Comparison of ENCODE assay signal across 28 mouse cellular contexts in genomic region chr16:10761182-10761581, GRCm38 (mm10). TPM values are rescaled to one million over a fixed set of nuclear protein-coding genes. Genes with fewer than 3 reads are reported as not detected.
DNase-seq lines count a peak whose midpoint lies in the region; ATAC-seq and TF ChIP-seq lines count a peak whose summit lies in the region.
"Had no signal": no experiment of that assay in that cellular context is flagged by ENCODE, and none has a peak within 500 bp of the region (broad histone marks: within the 10 kb centered on the region; RNA-seq: fewer than 3 reads in every experiment).

No protein-coding gene starts in this region.

- TF ChIP-seq RAD21 in CH12.LX (IDR thresholded peaks at IDR 0.05; ENCODE audit: low read depth, low read length): no peak

- TF ChIP-seq CTCF in lung, postnatal 0 days (IDR thresholded peaks at IDR 0.05): no peak
- no peak for TF ChIP-seq CTCF in CH12.LX (conservative IDR thresholded peaks at IDR 0.05 in 1 of 2, IDR thresholded peaks at IDR 0.05 in 1 of 2; ENCODE audit: low read depth in 2 of 2, low read length in 2 of 2)
- TF ChIP-seq CTCF in cerebellum, adult 2 months (IDR thresholded peaks at IDR 0.05; ENCODE audit: borderline replicate concordance, insufficient read depth, low read depth, low read length): no peak

- in situ Hi-C loops in CH12.LX (cut with MboI; ENCODE audit: low pct_ligation_motif_present, low pct_unique_long_range_greater_than_20kb, low sequenced_read_pairs): no loop called here

- no peaks in the 10 kb centered on the region for H3K27me3 ChIP-seq in lung, postnatal 0 days (replicated peaks; ENCODE audit: insufficient read depth, low read length)
- no peaks in the 10 kb centered on the region for H3K27me3 ChIP-seq in CH12.LX (replicated peaks)
- no peaks in the 10 kb centered on the region for H3K27me3 ChIP-seq in cerebellum, adult 2 months (ENCODE audit: control insufficient read depth, insufficient read depth, low read length)

- H3K9me3 ChIP-seq in lung, postnatal 0 days (ENCODE audit: low read length): no peaks in the 10 kb centered on the region
- H3K9me3 ChIP-seq in CH12.LX (replicated peaks; ENCODE audit: low read length): no peaks in the 10 kb centered on the region
- H3K9me3 ChIP-seq: embryonic facial prominence, embryonic 10.5 days; heart, embryonic 15.5 days; intestine, embryonic 15.5 days had no signal

- DNase-seq in heart, adult 11 months: peak; percentile 97
- DNase-seq in heart, postnatal 14 days: no peak
- peak; percentile 19 for DNase-seq in lung, postnatal 0 days (ENCODE audit: low spot score)
- no peak for DNase-seq in lung, postnatal 4 days
- no peak for DNase-seq in CH12.LX (ENCODE audit: extremely low read depth)
- peak; percentile 41 for DNase-seq in heart, postnatal 4 days
- DNase-seq in cerebellum, adult 2 months: no peak
- DNase-seq: adrenal gland, postnatal 36 days; cerebellum, adult 11-12 months; cerebellum, postnatal 25 days; gastrocnemius, postnatal 36 days; kidney, adult 9 months; kidney, postnatal 4 days; layer of hippocampus, adult 9-11 months; lung, adult 18-20 months; thymus, adult 2 months had no signal

- H3K4me3 ChIP-seq in lung, postnatal 0 days (ENCODE audit: low read depth, low read length): no peak overlapping the region
- H3K4me3 ChIP-seq in CH12.LX (replicated peaks in 1 of 3; ENCODE audit: low read depth in 2 of 3, low read length in 2 of 3, poor library complexity in 1 of 3): peak overlapping the region in 2 of 3 experiments; percentile 7 to 18
- H3K4me3 ChIP-seq in cerebellum, adult 2 months (replicated peaks; ENCODE audit: insufficient read depth, low read depth, low read length): no peak overlapping the region
- H3K4me3 ChIP-seq: embryonic facial prominence, embryonic 10.5 days; heart, embryonic 15.5 days; intestine, embryonic 15.5 days; left cerebral cortex, adult 2 months had no signal

- dilution Hi-C loops in CH12.LX (cut with MboI; ENCODE audit: extremely low pct_ligation_motif_present, extremely low pct_unique_long_range_greater_than_20kb, low sequenced_read_pairs): no loop called here

- no peak overlapping the region for H3K9ac ChIP-seq in lung, postnatal 0 days (replicated peaks; ENCODE audit: low read depth)
- no peak overlapping the region for H3K9ac ChIP-seq in CH12.LX (ENCODE audit: insufficient read depth, low read depth)
- H3K9ac ChIP-seq: heart, embryonic 15.5 days; hindbrain, embryonic 14.5 days; intestine, embryonic 15.5 days had no signal

- no peaks in the 10 kb centered on the region for H3K79me2 ChIP-seq in CH12.LX (replicated peaks; ENCODE audit: control insufficient read depth, extremely low read depth, insufficient read depth, poor library complexity, severe bottlenecking)

- no peaks in the 10 kb centered on the region for H3K36me3 ChIP-seq in lung, postnatal 0 days (ENCODE audit: insufficient read depth, low read length)
- no peaks in the 10 kb centered on the region for H3K36me3 ChIP-seq in CH12.LX (replicated peaks in 1 of 2; ENCODE audit: control insufficient read depth in 1 of 2, insufficient read depth in 1 of 2, low read length in 1 of 2)
- H3K36me3 ChIP-seq: embryonic facial prominence, embryonic 10.5 days; heart, embryonic 15.5 days; intestine, embryonic 15.5 days had no signal

- intact Hi-C loops in heart, postnatal 14 days (cut with DNase I): no loop called here

- H3K4me2 ChIP-seq in lung, postnatal 0 days (replicated peaks; ENCODE audit: low read depth, low read length): no peak overlapping the region
- H3K4me2 ChIP-seq in CH12.LX (ENCODE audit: insufficient read depth, low read depth, poor library complexity, severe bottlenecking): no peak overlapping the region
- H3K4me2 ChIP-seq: heart, embryonic 15.5 days; hindbrain, embryonic 14.5 days; intestine, embryonic 15.5 days; liver, embryonic 11.5 days had no signal

- peaks cover 3% of the 10 kb centered on the region; the same call in 1 of the 2 replicates for H3K4me1 ChIP-seq in lung, postnatal 0 days (ENCODE audit: insufficient read depth, low read depth, low read length)
- peaks cover 31 to 52% of the 10 kb centered on the region in 2 experiments for H3K4me1 ChIP-seq in CH12.LX (ENCODE audit: control insufficient read depth in 1 of 2, insufficient read depth in 2 of 2)
- no peaks in the 10 kb centered on the region for H3K4me1 ChIP-seq in cerebellum, adult 2 months (ENCODE audit: control insufficient read depth, insufficient read depth, low read length)

- no peak for TF ChIP-seq POLR2A in CH12.LX (IDR thresholded peaks at IDR 0.05; ENCODE audit: low read depth, low read length)
- TF ChIP-seq POLR2A in cerebellum, adult 2 months (IDR thresholded peaks at IDR 0.05; ENCODE audit: borderline replicate concordance, insufficient read depth, low read length): no peak

- WGBS in lung, postnatal 0 days: 76% methylated on average over 8 of the region's 8 CpGs
- whole genome bisulfite sequencing in cerebellum, adult 2 months: 65% methylated on average over 8 of the region's 8 CpGs

- peak; percentile 36 for ATAC-seq in lung, postnatal 0 days
- ATAC-seq: intestine, embryonic 15.5 days had no signal

- no peak for TF ChIP-seq EP300 in lung, postnatal 0 days (IDR thresholded peaks at IDR 0.05)
- TF ChIP-seq EP300 in CH12.LX (IDR thresholded peaks at IDR 0.05; ENCODE audit: low read length): no peak

- no peak overlapping the region for H3K27ac ChIP-seq in lung, postnatal 0 days (ENCODE audit: low read length)
- H3K27ac ChIP-seq in CH12.LX (ENCODE audit: insufficient read depth, low read depth): no peak overlapping the region
- H3K27ac ChIP-seq in cerebellum, adult 2 months (ENCODE audit: insufficient read depth, low read length): no peak overlapping the region
- H3K27ac ChIP-seq: embryonic facial prominence, embryonic 10.5 days; heart, embryonic 15.5 days; hindbrain, embryonic 14.5 days; intestine, embryonic 15.5 days; left cerebral cortex, adult 2 months had no signal

TF ChIP-seq in CH12.LX, 34 proteins besides CTCF, POLR2A, EP300 and RAD21:
- TF ChIP-seq USF1 (IDR thresholded peaks at IDR 0.05; ENCODE audit: low read depth, low read length): no peak
- TF ChIP-seq GABPA (IDR thresholded peaks at IDR 0.05; ENCODE audit: insufficient replicate concordance, low read depth, low read length): no peak
- no peak for TF ChIP-seq ELF1 (IDR thresholded peaks at IDR 0.05; ENCODE audit: low read depth, low read length)
- no peak for TF ChIP-seq MXI1 (IDR thresholded peaks at IDR 0.05; ENCODE audit: low read depth, low read length)
- no peak for TF ChIP-seq USF2 (conservative IDR thresholded peaks at IDR 0.05; ENCODE audit: low read depth, low read length)
- TF ChIP-seq E2F4 (IDR thresholded peaks at IDR 0.05; ENCODE audit: insufficient replicate concordance, low read depth, low read length): no peak
- 0 out of 2 replicates have a peak, but pooled peaks have one; percentile 10 for TF ChIP-seq ETS1 (conservative IDR thresholded peaks at IDR 0.05; ENCODE audit: low read depth, low read length)
- TF ChIP-seq ZC3H11A (IDR thresholded peaks at IDR 0.05; ENCODE audit: low read depth, low read length): no peak
- 0 out of 2 replicates have a peak, but pooled peaks have one; percentile 10 for TF ChIP-seq NRF1 (IDR thresholded peaks at IDR 0.05; ENCODE audit: low read depth, low read length)
TF ChIP-seq in CH12.LX: peak in this region for 2.

RNA-seq across cellular contexts. Expression of gene Socs1, which starts 24.2 kb away (rescaled TPM):
- total RNA-seq in heart, postnatal 14 days (2021): 1 to 10 TPM in 1 of 2 experiments, under 1 TPM in 1; 0.84 to 1.9 TPM
- polyA plus RNA-seq in lung, postnatal 0 days (2015; fragmentation: Nextera tagmentation; extraction: Ambion mirVana): 9.0 and 13.4 TPM in 2 replicates
- total RNA-seq in CH12.LX (2012; rRNA removed) (26.1 and 29.1 TPM in 2 replicates), CH12.LX (2014; rRNA removed) (17.3 and 18.8 TPM in 2 replicates)
- 23.0 and 27.6 TPM in 2 replicates for polyA plus RNA-seq in CH12.LX (2012; ENCODE audit: insufficient read length, low read depth)
- total RNA-seq in heart, postnatal 4 days (2021): 1 to 10 TPM; 1.6 TPM
- polyA plus RNA-seq in cerebellum, adult 2 months (2012; rRNA removed): 1.1 and 1.3 TPM in 2 replicates

RNA-seq across cellular contexts. Expression of gene Tnp2, which starts 27.3 kb away (rescaled TPM):
- total RNA-seq in heart, postnatal 14 days (2021): not detected
- not detected in 2 replicates for polyA plus RNA-seq in lung, postnatal 0 days (2015; fragmentation: Nextera tagmentation; extraction: Ambion mirVana)
- total RNA-seq in CH12.LX (2012; rRNA removed) (0.25 TPM in 1 of 2 replicates, not detected in the other), CH12.LX (2014; rRNA removed) (not detected in 2 replicates)
- polyA plus RNA-seq in CH12.LX (2012; ENCODE audit: insufficient read length, low read depth): 0.43 TPM in 1 of 2 replicates, not detected in the other
- not detected for total RNA-seq in heart, postnatal 4 days (2021)
- not detected in 2 replicates for polyA plus RNA-seq in cerebellum, adult 2 months (2012; rRNA removed)
- total RNA-seq: adrenal gland, postnatal 36 days; left cerebral cortex, adult 2 months; megakaryocyte progenitor cell, adult 5-6 weeks; midbrain, postnatal 0 days; neutrophil, adult 5-6 weeks had no signal
- polyA plus RNA-seq: embryonic facial prominence, embryonic 10.5 days; forebrain, embryonic 11.5 days; heart, embryonic 15.5 days; hindbrain, embryonic 14.5 days; intestine, embryonic 15.5 days; limb, embryonic 11.5 days; liver, embryonic 11.5 days; midbrain, postnatal 0 days; stomach, embryonic 16.5 days had no signal

RNA-seq across cellular contexts. Expression of gene Prm3, which starts 29.5 kb away (rescaled TPM):
- total RNA-seq in heart, postnatal 14 days (2021): not detected
- not detected in 2 replicates for polyA plus RNA-seq in lung, postnatal 0 days (2015; fragmentation: Nextera tagmentation; extraction: Ambion mirVana)
- not detected in 2 replicates for total RNA-seq in CH12.LX (2012; rRNA removed)
- total RNA-seq in CH12.LX (2014; rRNA removed): not detected in 2 replicates
- polyA plus RNA-seq in CH12.LX (2012; ENCODE audit: insufficient read length, low read depth): not detected in 2 replicates
- not detected for total RNA-seq in heart, postnatal 4 days (2021)
- polyA plus RNA-seq in cerebellum, adult 2 months (2012; rRNA removed): not detected in 2 replicates
- total RNA-seq: adrenal gland, postnatal 36 days; gastrocnemius, postnatal 36 days; left cerebral cortex, adult 2 months; megakaryocyte progenitor cell, adult 5-6 weeks; midbrain, postnatal 0 days; neutrophil, adult 5-6 weeks had no signal
- polyA plus RNA-seq: embryonic facial prominence, embryonic 10.5 days; forebrain, embryonic 11.5 days; heart, embryonic 15.5 days; hindbrain, embryonic 14.5 days; intestine, embryonic 15.5 days; limb, embryonic 11.5 days; liver, embryonic 11.5 days; midbrain, postnatal 0 days; stomach, embryonic 16.5 days; thymus, adult 2 months had no signal

RNA-seq across cellular contexts. Expression of gene Prm2, which starts 34.8 kb away (rescaled TPM):
- not detected for total RNA-seq in heart, postnatal 14 days (2021)
- not detected in 2 replicates for polyA plus RNA-seq in lung, postnatal 0 days (2015; fragmentation: Nextera tagmentation; extraction: Ambion mirVana)
- total RNA-seq in CH12.LX (2012; rRNA removed) (not detected in 2 replicates), CH12.LX (2014; rRNA removed) (not detected in 2 replicates)
- not detected in 2 replicates for polyA plus RNA-seq in CH12.LX (2012; ENCODE audit: insufficient read length, low read depth)
- total RNA-seq in heart, postnatal 4 days (2021): not detected
- not detected in 2 replicates for polyA plus RNA-seq in cerebellum, adult 2 months (2012; rRNA removed)
- total RNA-seq: adrenal gland, postnatal 36 days; gastrocnemius, postnatal 36 days; left cerebral cortex, adult 2 months; megakaryocyte progenitor cell, adult 5-6 weeks; midbrain, postnatal 0 days; neutrophil, adult 5-6 weeks had no signal
- polyA plus RNA-seq: embryonic facial prominence, embryonic 10.5 days; forebrain, embryonic 11.5 days; heart, embryonic 15.5 days; hindbrain, embryonic 14.5 days; intestine, embryonic 15.5 days; limb, embryonic 11.5 days; liver, embryonic 11.5 days; midbrain, postnatal 0 days; stomach, embryonic 16.5 days had no signal

RNA-seq across cellular contexts. Expression of gene Prm1, which starts 44.5 kb away (rescaled TPM):
- not detected for total RNA-seq in heart, postnatal 14 days (2021)
- not detected in 2 replicates for polyA plus RNA-seq in lung, postnatal 0 days (2015; fragmentation: Nextera tagmentation; extraction: Ambion mirVana)
- total RNA-seq in CH12.LX (2012; rRNA removed): not detected in 2 replicates
- not detected in 2 replicates for total RNA-seq in CH12.LX (2014; rRNA removed)
- not detected in 2 replicates for polyA plus RNA-seq in CH12.LX (2012; ENCODE audit: insufficient read length, low read depth)
- total RNA-seq in heart, postnatal 4 days (2021): not detected
- not detected in 2 replicates for polyA plus RNA-seq in cerebellum, adult 2 months (2012; rRNA removed)
- total RNA-seq: adrenal gland, postnatal 36 days; gastrocnemius, postnatal 36 days; left cerebral cortex, adult 2 months; megakaryocyte progenitor cell, adult 5-6 weeks; midbrain, postnatal 0 days; neutrophil, adult 5-6 weeks had no signal
- polyA plus RNA-seq: forebrain, embryonic 11.5 days; intestine, embryonic 15.5 days; limb, embryonic 11.5 days; liver, embryonic 11.5 days; midbrain, postnatal 0 days; stomach, embryonic 16.5 days had no signal

Comparison
In these comparisons a context has a peak if more than half of its experiments do, and no peak if none do; other contexts are left out.
1. DNase-seq: peak in heart, adult 11 months (single experiment), lung, postnatal 0 days (single experiment) and heart, postnatal 4 days (single experiment); none in heart, postnatal 14 days (0 of 2), lung, postnatal 4 days (0 of 2), CH12.LX (single experiment) and cerebellum, adult 2 months (0 of 2).
2. H3K4me3 ChIP-seq: peak in CH12.LX (2 of 3); none in lung, postnatal 0 days (single experiment) and cerebellum, adult 2 months (single experiment).
3. RNA of gene Socs1, which starts 24.2 kb away (total RNA-seq): 17.3 to 29.1 TPM in CH12.LX; 0.84 to 1.9 TPM in heart, postnatal 14 days and 1.6 TPM in heart, postnatal 4 days; every median in the first group is over 4 times any median in the second.